Mouse (Mus musculus) heart, adult 2 months (tissue): Measurements from ENCODE around the gene Pus7. TPM values are rescaled to one million over a fixed set of nuclear protein-coding genes. Genes with fewer than 3 reads are reported as not detected.

Source experiments
- DNase-seq, 2 experiments: peaks; one replicate each; pipeline ENCODE4 v3.0.0; 2021
- H3K27ac ChIP-seq: fragments of 200-600 bp; 2 replicates; pipeline ENCODE4 v1.8.1; 2022
- H3K27me3 ChIP-seq: fragments of 200-500 bp; 2 replicates; pipeline ENCODE4 v1.6.1; 2012; ENCODE audit warnings: mild to moderate bottlenecking, low read length, inconsistent platforms, mixed read lengths; ENCODE audit not compliant: control insufficient read depth, insufficient read depth
- H3K36me3 ChIP-seq: fragments of 200-500 bp; 2 replicates; pipeline ENCODE4 v1.6.1; 2012; ENCODE audit warnings: low read length, inconsistent platforms; ENCODE audit not compliant: control insufficient read depth, insufficient read depth
- H3K4me1 ChIP-seq: fragments of 200-500 bp; 2 replicates; pipeline ENCODE4 v1.6.1; 2011; ENCODE audit warnings: low read length; ENCODE audit not compliant: control insufficient read depth, insufficient read depth
- H3K4me3 ChIP-seq: fragments of 200-600 bp; 2 replicates; pipeline ENCODE4 v1.8.1; 2022
- H3K79me2 ChIP-seq: fragments of 200-500 bp; replicated peaks from 2 replicates; pipeline ENCODE4 v1.6.1; 2012; ENCODE audit warnings: mild to moderate bottlenecking, inconsistent platforms, low read length, moderate library complexity, mixed read lengths; ENCODE audit not compliant: control insufficient read depth, insufficient read depth
- H3K9ac ChIP-seq: fragments of 200-500 bp; 2 replicates; pipeline ENCODE4 v1.6.1; 2012; ENCODE audit warnings: low read depth, mild to moderate bottlenecking, control low read depth, inconsistent platforms, low read length, mixed read lengths
- CTCF ChIP-seq: fragments of 200-600 bp; IDR thresholded peaks from 2 replicates; pipeline ENCODE4 v1.8.1; 2022; ENCODE audit warnings: antibody characterized with exemption, mild to moderate bottlenecking, moderate library complexity
- EP300 ChIP-seq: fragments of 200-500 bp; IDR thresholded peaks from 2 replicates; pipeline ENCODE4 v1.6.1; 2011; ENCODE audit warnings: low read depth, low read length, control low read depth; ENCODE audit not compliant: insufficient read depth
- POLR2A ChIP-seq: fragments of 200-500 bp; IDR thresholded peaks from 2 replicates; pipeline ENCODE4 v1.6.1; 2011; ENCODE audit warnings: mild to moderate bottlenecking, low read depth, low read length, control low read depth; ENCODE audit not compliant: insufficient read depth
- WGBS: fragments of 180-500 bp; shearing (Covaris S2); methylation state at CpG from one replicate; pipeline ENCODE4 v1.1.7; 2018; 5-methylcytosine and 5-hydroxymethylcytosine counted together
- intact Hi-C: fragments of 180-260 bp; cut with DNase I; formaldehyde crosslinking; loops from one replicate; pipeline ENCODE4 v1.15.1; 2025
- polyA plus RNA-seq: library from polyadenylated mRNA; depleted of rRNA; stranded (reverse); fragments of >200 nt; gene quantifications from 2 replicates; pipeline ENCODE4 v1.2.3, GENCODE M21; 2012
- total RNA-seq, 2 experiments: library from RNA; stranded (reverse); gene quantifications; 2 replicates each; pipeline ENCODE4 v1.2.3; 2021

Gene Pus7
- total and polyA plus RNA-seq, 3 experiments, result 3.4 to 8.5 (median 8.2) TPM

DNA sequence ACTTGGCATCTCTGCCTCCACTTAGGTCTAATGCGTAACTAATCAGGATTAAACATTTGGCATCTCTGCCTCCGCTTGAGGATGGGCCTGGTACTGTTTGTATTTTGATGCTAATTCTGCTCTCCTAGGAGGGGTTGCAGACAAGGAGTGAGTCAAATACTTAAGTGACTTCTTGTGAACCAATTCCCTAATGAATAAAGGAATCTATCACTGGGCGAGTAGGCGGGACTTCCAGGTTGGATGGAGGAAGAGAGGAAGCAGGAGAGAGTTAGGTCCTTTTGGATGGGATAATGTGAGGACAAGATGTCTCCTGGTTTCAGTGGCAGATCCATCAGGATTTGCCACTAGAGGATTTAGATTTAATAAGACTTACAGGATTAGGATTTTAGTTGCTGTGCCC lies 46.4 kb downstream of the Pus7 start:
- no peak overlapping the region for H3K27ac ChIP-seq
- no peak for DNase-seq
- intact Hi-C loops, result no loop called here
- no peak overlapping the region for H3K4me3 ChIP-seq
- H3K4me1 ChIP-seq, result no peaks in the 10 kb centered on the region
- WGBS, result 96% methylated on average over 4 of the region's 4 CpGs
- H3K79me2 ChIP-seq, result no peaks in the 10 kb centered on the region
- H3K36me3 ChIP-seq, result no peaks in the 10 kb centered on the region
- H3K27me3 ChIP-seq, result no peaks in the 10 kb centered on the region
- no peak for TF ChIP-seq POLR2A
- TF ChIP-seq CTCF, result no peak
- TF ChIP-seq EP300, result no peak
- no peak overlapping the region for H3K9ac ChIP-seq

DNA sequence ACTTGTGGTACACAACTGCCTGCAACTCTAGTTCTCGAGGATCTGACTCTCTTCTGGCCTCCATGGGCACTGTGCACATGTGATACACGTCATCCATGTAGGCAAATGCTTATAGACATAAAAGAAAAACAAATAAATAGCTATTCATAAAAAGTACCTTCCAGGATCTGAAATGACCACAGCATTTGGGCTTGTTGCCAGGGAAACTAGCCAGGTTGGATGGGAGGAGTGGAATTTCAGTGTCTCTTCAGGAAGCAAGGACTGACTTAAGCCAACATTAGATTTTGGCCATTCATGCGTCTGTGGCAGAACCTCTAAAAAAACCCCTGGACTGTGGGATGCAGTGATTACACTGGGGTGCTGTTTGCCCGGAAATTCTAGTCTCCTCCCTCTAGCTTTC lies 47.1 kb downstream of the Pus7 start:
- no peaks in the 10 kb centered on the region for H3K36me3 ChIP-seq
- no peaks in the 10 kb centered on the region for H3K79me2 ChIP-seq
- WGBS, result 36% methylated on average over 4 of the region's 4 CpGs
- H3K4me1 ChIP-seq, result no peaks in the 10 kb centered on the region
- TF ChIP-seq POLR2A, result no peak
- no peak for TF ChIP-seq EP300
- TF ChIP-seq CTCF, result no peak
- no peak overlapping the region for H3K9ac ChIP-seq
- no peaks in the 10 kb centered on the region for H3K27me3 ChIP-seq
- DNase-seq, result no peak
- intact Hi-C loops, result no loop called here
- H3K4me3 ChIP-seq, result no peak overlapping the region
- no peak overlapping the region for H3K27ac ChIP-seq

DNA sequence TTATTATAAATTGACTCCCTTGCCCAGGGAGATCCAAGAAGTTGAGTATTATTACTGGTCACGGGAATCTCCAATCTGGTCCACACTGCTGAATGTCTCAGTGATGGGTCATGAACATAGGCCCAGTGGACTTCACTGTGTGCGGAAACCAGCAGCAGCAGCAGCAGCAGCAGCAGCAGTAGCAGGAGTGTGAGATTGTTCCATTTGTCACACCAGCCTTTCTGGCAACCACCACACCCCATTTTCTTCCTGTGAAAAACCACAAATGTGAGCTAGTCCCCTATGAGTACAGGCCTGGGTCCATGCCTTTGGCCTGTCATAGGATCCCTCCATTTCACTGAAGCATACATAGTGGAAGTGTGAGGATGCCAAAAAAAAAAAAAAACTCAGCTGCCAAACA lies 61.6 kb downstream of the Pus7 start:
- TF ChIP-seq CTCF, result no peak
- TF ChIP-seq EP300, result no peak
- no peak for TF ChIP-seq POLR2A

DNA sequence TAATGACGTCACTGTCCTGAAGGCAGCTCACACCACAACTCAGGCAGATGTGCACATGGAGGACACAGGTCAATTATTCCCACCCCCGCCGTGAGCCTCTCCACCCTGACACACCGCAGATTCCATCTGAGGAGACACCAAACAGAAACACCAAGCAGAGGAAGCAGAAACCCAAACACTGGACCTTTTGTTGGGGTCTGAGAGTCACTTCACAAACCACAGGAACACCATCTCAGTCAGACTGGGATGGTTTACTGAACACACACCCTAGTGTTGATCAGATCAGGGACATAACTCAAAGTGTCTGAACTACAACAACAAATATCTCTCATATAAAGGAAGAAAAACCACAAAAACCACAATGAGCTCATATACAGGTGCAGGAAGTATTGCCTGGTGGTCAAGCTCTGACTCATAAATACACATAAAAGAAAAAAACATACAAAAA lies 64.6 kb downstream of the Pus7 start:
- 81% methylated on average over 4 of the region's 4 CpGs for WGBS
- Histone ChIP-seq H3K79me2 (no peaks in the 10 kb centered on the region), H3K4me3 (no peak overlapping the region), H3K36me3 (no peaks in the 10 kb centered on the region), H3K4me1 (no peaks in the 10 kb centered on the region), H3K27me3 (no peaks in the 10 kb centered on the region), H3K27ac (no peak overlapping the region), H3K9ac (no peak overlapping the region)
- no peak for DNase-seq
- no peak for TF ChIP-seq EP300
- no peak for TF ChIP-seq POLR2A
- no peak for TF ChIP-seq CTCF
- intact Hi-C loops, result no loop called here

More for the DNA sequence above, 61.6 kb downstream of the Pus7 start:
- Histone ChIP-seq H3K27ac (no peak overlapping the region), H3K9ac (no peak overlapping the region), H3K36me3 (no peaks in the 10 kb centered on the region), H3K4me1 (no peaks in the 10 kb centered on the region), H3K27me3 (no peaks in the 10 kb centered on the region), H3K4me3 (no peak overlapping the region), H3K79me2 (no peaks in the 10 kb centered on the region)
- whole genome bisulfite sequencing, result 88% methylated on average over 2 of the region's 2 CpGs
- no peak for DNase-seq
- intact Hi-C loops, result no loop called here

DNA sequence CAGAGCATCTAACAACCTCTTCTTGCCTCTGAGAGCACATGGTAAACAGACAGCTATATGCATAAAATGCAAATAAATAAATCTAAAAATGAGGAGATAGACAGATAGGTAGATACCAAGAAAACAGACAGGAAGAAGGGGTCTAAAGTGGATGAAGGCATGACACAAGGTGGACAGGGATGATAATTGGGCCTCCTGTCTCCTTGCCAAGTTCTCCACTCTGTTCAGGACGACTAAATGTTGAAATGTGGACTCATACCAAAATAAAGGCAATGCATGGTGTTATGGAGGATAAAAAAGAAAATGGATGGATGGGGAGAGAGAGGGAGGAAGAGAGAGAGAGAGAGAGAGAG lies 65.4 kb downstream of the Pus7 start:
- H3K9ac ChIP-seq, result no peak overlapping the region
- no peaks in the 10 kb centered on the region for H3K4me1 ChIP-seq
- WGBS, result 39% methylated on average over 1 of the region's 1 CpGs
- TF ChIP-seq POLR2A (no peak), CTCF (no peak), EP300 (no peak)
- H3K27me3 ChIP-seq, result no peaks in the 10 kb centered on the region
- H3K79me2 ChIP-seq, result no peaks in the 10 kb centered on the region
- DNase-seq, result no peak
- no peak overlapping the region for H3K4me3 ChIP-seq
- no peaks in the 10 kb centered on the region for H3K36me3 ChIP-seq
- no peak overlapping the region for H3K27ac ChIP-seq
- intact Hi-C loops, result no loop called here

DNA sequence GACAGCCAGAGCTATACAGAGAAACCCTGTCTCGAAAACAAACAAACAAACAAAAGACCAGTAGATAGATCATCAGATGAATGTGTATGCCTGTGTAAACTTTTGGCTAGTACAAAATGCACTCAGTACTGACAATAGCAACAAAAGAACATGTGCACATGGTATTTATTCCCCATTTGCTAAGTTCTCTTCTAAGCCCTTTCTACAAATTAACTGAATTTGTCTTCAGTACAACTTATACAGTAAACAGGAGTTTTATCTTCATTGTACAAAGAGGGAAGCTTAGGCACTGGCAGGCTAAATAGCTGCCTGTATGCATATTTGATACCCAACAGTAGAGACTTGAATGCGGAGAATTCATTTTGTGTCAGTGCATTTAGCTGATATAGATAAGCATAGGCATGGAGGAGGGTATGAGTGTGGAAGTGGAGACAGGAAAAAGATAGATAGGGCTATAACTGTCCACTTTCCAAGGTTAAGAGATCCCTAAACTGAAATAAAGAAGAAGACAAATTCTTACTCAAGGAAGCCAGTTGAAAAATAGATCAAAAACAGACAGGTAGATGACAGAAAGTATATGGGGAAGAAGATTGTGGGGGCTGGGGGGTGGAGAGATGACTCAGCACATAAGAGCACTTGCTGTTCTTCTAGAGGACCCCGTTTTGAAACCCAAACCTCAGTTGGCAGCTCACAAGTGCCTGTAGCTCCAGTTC lies 65.9 kb downstream of the Pus7 start:
- no peak overlapping the region for H3K4me3 ChIP-seq
- no peak overlapping the region for H3K27ac ChIP-seq
- intact Hi-C loops, result no loop called here
- 58% methylated on average over 3 of the region's 3 CpGs for WGBS
- no peak for DNase-seq
- H3K27me3 ChIP-seq, result no peaks in the 10 kb centered on the region
- no peaks in the 10 kb centered on the region for H3K79me2 ChIP-seq
- H3K4me1 ChIP-seq, result no peaks in the 10 kb centered on the region
- H3K36me3 ChIP-seq, result no peaks in the 10 kb centered on the region
- TF ChIP-seq EP300 (no peak), POLR2A (no peak)
- H3K9ac ChIP-seq, result no peak overlapping the region
